Mouse (Mus musculus) MEL-GATA-1-ER (cell line): ENCODE measurements around the gene Psph.
"Not testable (repeated sequence)": the region's sequence is repeated elsewhere in the genome, so short reads cannot be mapped to it uniquely, and the experiment has no call there.

Source experiments
- DNase-seq: peaks from one replicate; pipeline ENCODE4 v3.0.0-alpha.2; 2012; ENCODE audit warnings: low read depth; ENCODE audit errors: extremely low read depth

Gene Psph

GRCm38 (mm10) chr5:129786818-129787790 is at the start of gene Psph:
TSS of gene Psph (minus strand) at chr5:129787449.
- DNase-seq = peak; percentile 98

GRCm38 (mm10) chr5:129790591-129790990 is 3.3 kb upstream of the Psph start:
- DNase-seq = not testable (repeated sequence)

- DNase-seq = no peak
Measured at GRCm38 (mm10) chr5:129787818-129788593, 757 bp upstream of the Psph start.

GRCm38 (mm10) chr5:129786161-129786560 is 1.1 kb downstream of the Psph start:
- no peak for DNase-seq

- no peak for DNase-seq
Measured at GRCm38 (mm10) chr5:129785235-129785870, 1.9 kb downstream of the Psph start.

GRCm38 (mm10) chr5:129782211-129782610 is 5.0 kb downstream of the Psph start:
- DNase-seq = no peak

- no peak for DNase-seq
Measured at GRCm38 (mm10) chr5:129780131-129780530, 7.1 kb downstream of the Psph start.

- DNase-seq = no peak
Measured at GRCm38 (mm10) chr5:129778996-129779716, 8.1 kb downstream of the Psph start.

- no peak for DNase-seq
Measured at GRCm38 (mm10) chr5:129778348-129778995, 8.8 kb downstream of the Psph start.

GRCm38 (mm10) chr5:129774661-129775060 is 12.6 kb downstream of the Psph start:
- no peak for DNase-seq

- DNase-seq = not testable (repeated sequence)
Measured at GRCm38 (mm10) chr5:129773330-129773729, 13.9 kb downstream of the Psph start.

GRCm38 (mm10) chr5:129772433-129772832 is 14.8 kb downstream of the Psph start:
- no peak for DNase-seq

GRCm38 (mm10) chr5:129770443-129771355 is 16.6 kb downstream of the Psph start:
- DNase-seq = no peak

GRCm38 (mm10) chr5:129761865-129762540 is 25.2 kb downstream of the Psph start:
- DNase-seq = no peak

GRCm38 (mm10) chr5:129759929-129760480 is 27.2 kb downstream of the Psph start:
- DNase-seq = no peak

- no peak for DNase-seq
Measured at GRCm38 (mm10) chr5:129756886-129757285, 30.4 kb downstream of the Psph start.

GRCm38 (mm10) chr5:129744050-129744449 is 43.2 kb downstream of the Psph start:
- DNase-seq = no peak

GRCm38 (mm10) chr5:129742903-129743488 is 44.3 kb downstream of the Psph start:
- DNase-seq = no peak
